Mouse (Mus musculus) liver, embryonic 14.5 days (tissue): ENCODE results near the gene Ttc5.

ENCODE experiments used
- CTCF ChIP-seq: IDR thresholded peaks from 2 replicates; pipeline ENCODE4 v1.5.1; 2016; ENCODE audit warnings: antibody characterized with exemption, low read depth, control low read depth
- EP300 ChIP-seq: IDR thresholded peaks from 2 replicates; pipeline ENCODE4 v1.6.1; 2016; ENCODE audit warnings: antibody characterized with exemption, low read depth

DNA sequence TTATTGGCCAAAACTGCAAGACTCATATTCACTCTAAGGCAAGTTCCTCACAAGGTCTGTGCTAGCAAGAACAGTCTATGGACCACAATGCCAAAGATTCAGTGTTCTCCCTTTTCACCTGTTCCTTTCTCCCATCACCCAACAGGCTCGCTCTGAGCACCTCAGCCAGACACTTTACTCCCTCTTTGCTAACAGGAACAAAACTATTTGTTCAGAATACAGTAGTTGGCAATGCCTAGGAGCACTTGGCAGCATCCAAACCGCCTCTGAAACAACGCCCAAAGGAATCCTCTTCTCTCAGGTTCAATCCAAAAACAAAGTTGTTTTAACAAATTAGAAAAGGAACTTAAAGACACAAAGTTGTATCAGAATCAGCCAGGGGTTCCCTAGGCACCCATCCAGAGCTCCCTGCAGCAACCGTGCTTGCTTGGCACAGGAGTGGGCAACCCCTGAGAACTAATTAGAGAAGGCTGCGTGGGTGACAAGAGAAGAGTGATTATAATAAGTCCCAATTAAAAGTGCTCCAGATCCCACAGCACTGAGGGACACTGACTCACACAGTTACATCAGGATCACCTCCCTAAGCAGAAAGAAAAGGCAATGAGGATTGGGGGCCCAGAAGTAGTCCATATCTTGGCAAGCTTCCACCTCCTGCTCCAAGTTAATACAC is 26.8 kb downstream of the Ttc5 start:
- TF ChIP-seq EP300: no peak
- no peak for TF ChIP-seq CTCF
